Mouse (Mus musculus): ENCODE measurements around the gene Trhde. TPM values are rescaled to one million over a fixed set of nuclear protein-coding genes. Genes with fewer than 3 reads are reported as not detected.

Trhde gene
- total and polyA plus RNA-seq, 3 experiments, result 0.35 to 0.66 (median 0.55) TPM

GRCm38 (mm10) chr10:114735678-114736077 is 66.4 kb downstream of the Trhde start:
- DNase-seq, result no peak

- no peak for DNase-seq
Measured at GRCm38 (mm10) chr10:114735111-114735510, 67.0 kb downstream of the Trhde start.

GRCm38 (mm10) chr10:114725591-114725990 is 76.5 kb downstream of the Trhde start:
- DNase-seq, result no peak

- DNase-seq, result no peak
Measured at GRCm38 (mm10) chr10:114701791-114702190, 100.3 kb downstream of the Trhde start.

- no peak for DNase-seq
Measured at GRCm38 (mm10) chr10:114671791-114672415, 130.2 kb downstream of the Trhde start.

GRCm38 (mm10) chr10:114593046-114593445 is 209.1 kb downstream of the Trhde start:
- DNase-seq, result no peak

- no peak for DNase-seq
Measured at GRCm38 (mm10) chr10:114578926-114579325, 223.2 kb downstream of the Trhde start.

GRCm38 (mm10) chr10:114567891-114568290 is 234.2 kb downstream of the Trhde start:
- no peak for DNase-seq

GRCm38 (mm10) chr10:114509186-114509585 is 292.9 kb downstream of the Trhde start:
- DNase-seq, result no peak

- DNase-seq, result no peak
Measured at GRCm38 (mm10) chr10:114488806-114489205, 313.3 kb downstream of the Trhde start.

- DNase-seq, result no peak
Measured at GRCm38 (mm10) chr10:114455591-114455990, 346.5 kb downstream of the Trhde start.

GRCm38 (mm10) chr10:114448116-114448515 is 354.0 kb downstream of the Trhde start:
- DNase-seq, result no peak

GRCm38 (mm10) chr10:114418956-114419530 is 383.1 kb downstream of the Trhde start:
- DNase-seq, result no peak

- no peak for DNase-seq
Measured at GRCm38 (mm10) chr10:114415717-114416116, 386.4 kb downstream of the Trhde start.

GRCm38 (mm10) chr10:114405260-114405659 is 396.8 kb downstream of the Trhde start:
- DNase-seq, result no peak

- no peak for DNase-seq
Measured at GRCm38 (mm10) chr10:114403795-114404194, 398.3 kb downstream of the Trhde start.

GRCm38 (mm10) chr10:114370804-114371203 is 431.3 kb downstream of the Trhde start:
- DNase-seq, result no peak

- DNase-seq, result no peak
Measured at GRCm38 (mm10) chr10:114363442-114363841, 438.7 kb downstream of the Trhde start.

GRCm38 (mm10) chr10:114362631-114363030 is 439.5 kb downstream of the Trhde start:
- DNase-seq, result no peak

All from adrenal gland, adult 2 months (tissue).